Mouse (Mus musculus) heart, postnatal 0 days (tissue): Measurements from ENCODE around the gene Slc17a7.

Source experiments
- CTCF ChIP-seq: IDR thresholded peaks from 2 replicates; pipeline ENCODE4 v1.5.1; 2016; ENCODE audit warnings: antibody characterized with exemption, control low read depth, low read depth
- EP300 ChIP-seq: IDR thresholded peaks from 2 replicates; pipeline ENCODE4 v1.6.1; 2016; ENCODE audit warnings: antibody characterized with exemption, low read depth

- TF ChIP-seq CTCF, result no peak
- TF ChIP-seq EP300, result no peak
Measured at GRCm38 (mm10) chr7:45134544-45135026, 29.2 kb upstream of the Slc17a7 start.
